Mouse (Mus musculus): ENCODE data around the gene Mdm4.
"Not testable (repeated sequence)": the region's sequence is repeated elsewhere in the genome, so short reads cannot be mapped to it uniquely, and the experiment has no call there.

Gene Mdm4

GRCm38 (mm10) chr1:133053034-133053433 lies 22.7 kb upstream of the Mdm4 start:
- DNase-seq (ENCODE audit: low read depth, low spot score): no peak

GRCm38 (mm10) chr1:133051829-133052228 lies 21.5 kb upstream of the Mdm4 start:
- no peak for DNase-seq (ENCODE audit: low read depth, low spot score)

- DNase-seq (ENCODE audit: low read depth, low spot score): no peak
Observed at GRCm38 (mm10) chr1:133050001-133050431, 19.7 kb upstream of the Mdm4 start.

- DNase-seq (ENCODE audit: low read depth, low spot score): no peak
Observed at GRCm38 (mm10) chr1:133048690-133049089, 18.3 kb upstream of the Mdm4 start.

GRCm38 (mm10) chr1:133047575-133047974 lies 17.2 kb upstream of the Mdm4 start:
- no peak for DNase-seq (ENCODE audit: low read depth, low spot score)

- no peak for DNase-seq (ENCODE audit: low read depth, low spot score)
Observed at GRCm38 (mm10) chr1:133046441-133046931, 16.1 kb upstream of the Mdm4 start.

GRCm38 (mm10) chr1:133045861-133046440 lies 15.6 kb upstream of the Mdm4 start:
- peak; percentile 71 for DNase-seq (ENCODE audit: low read depth, low spot score)

- no peak for DNase-seq (ENCODE audit: low read depth, low spot score)
Observed at GRCm38 (mm10) chr1:133045011-133045860, 14.9 kb upstream of the Mdm4 start, which contains the start of gene Pik3c2b. TSS of gene Pik3c2b (plus strand) at chr1:133045667.

GRCm38 (mm10) chr1:133039505-133039949 lies 9.2 kb upstream of the Mdm4 start:
- peak; percentile 69 for DNase-seq (ENCODE audit: low read depth, low spot score)

- not testable (repeated sequence) for DNase-seq (ENCODE audit: low read depth, low spot score)
Observed at GRCm38 (mm10) chr1:133034682-133035081, 4.3 kb upstream of the Mdm4 start.

GRCm38 (mm10) chr1:133034091-133034460 lies 3.7 kb upstream of the Mdm4 start:
- peak; percentile 64 for DNase-seq (ENCODE audit: low read depth, low spot score)

- peak; percentile 83 for DNase-seq (ENCODE audit: low read depth, low spot score)
Observed at GRCm38 (mm10) chr1:133033316-133034090, 3.1 kb upstream of the Mdm4 start.

GRCm38 (mm10) chr1:133032981-133033315 lies 2.6 kb upstream of the Mdm4 start:
- DNase-seq (ENCODE audit: low read depth, low spot score): no peak

GRCm38 (mm10) chr1:133029744-133030143 lies 617 bp downstream of the Mdm4 start:
- no peak for DNase-seq (ENCODE audit: low read depth, low spot score)

- no peak for DNase-seq (ENCODE audit: low read depth, low spot score)
Observed at GRCm38 (mm10) chr1:133027980-133028379, 2.4 kb downstream of the Mdm4 start.

GRCm38 (mm10) chr1:133027126-133027525 lies 3.2 kb downstream of the Mdm4 start:
- DNase-seq (ENCODE audit: low read depth, low spot score): no peak

- DNase-seq (ENCODE audit: low read depth, low spot score): not testable (repeated sequence)
Observed at GRCm38 (mm10) chr1:133025796-133026190, 4.6 kb downstream of the Mdm4 start.

GRCm38 (mm10) chr1:133025051-133025795 lies 5.1 kb downstream of the Mdm4 start:
- DNase-seq (ENCODE audit: low read depth, low spot score): peak; percentile 90

- DNase-seq (ENCODE audit: low read depth, low spot score): no peak
Observed at GRCm38 (mm10) chr1:133024426-133024825, 5.9 kb downstream of the Mdm4 start.

- DNase-seq (ENCODE audit: low read depth, low spot score): not testable (repeated sequence)
Observed at GRCm38 (mm10) chr1:133023723-133024122, 6.6 kb downstream of the Mdm4 start.

GRCm38 (mm10) chr1:133021971-133022370 lies 8.4 kb downstream of the Mdm4 start:
- DNase-seq (ENCODE audit: low read depth, low spot score): not testable (repeated sequence)

Data from skeletal muscle tissue, adult 2 months (tissue).